Comparison of ENCODE assay signal across 7 mouse cellular contexts in the genomic region with DNA sequence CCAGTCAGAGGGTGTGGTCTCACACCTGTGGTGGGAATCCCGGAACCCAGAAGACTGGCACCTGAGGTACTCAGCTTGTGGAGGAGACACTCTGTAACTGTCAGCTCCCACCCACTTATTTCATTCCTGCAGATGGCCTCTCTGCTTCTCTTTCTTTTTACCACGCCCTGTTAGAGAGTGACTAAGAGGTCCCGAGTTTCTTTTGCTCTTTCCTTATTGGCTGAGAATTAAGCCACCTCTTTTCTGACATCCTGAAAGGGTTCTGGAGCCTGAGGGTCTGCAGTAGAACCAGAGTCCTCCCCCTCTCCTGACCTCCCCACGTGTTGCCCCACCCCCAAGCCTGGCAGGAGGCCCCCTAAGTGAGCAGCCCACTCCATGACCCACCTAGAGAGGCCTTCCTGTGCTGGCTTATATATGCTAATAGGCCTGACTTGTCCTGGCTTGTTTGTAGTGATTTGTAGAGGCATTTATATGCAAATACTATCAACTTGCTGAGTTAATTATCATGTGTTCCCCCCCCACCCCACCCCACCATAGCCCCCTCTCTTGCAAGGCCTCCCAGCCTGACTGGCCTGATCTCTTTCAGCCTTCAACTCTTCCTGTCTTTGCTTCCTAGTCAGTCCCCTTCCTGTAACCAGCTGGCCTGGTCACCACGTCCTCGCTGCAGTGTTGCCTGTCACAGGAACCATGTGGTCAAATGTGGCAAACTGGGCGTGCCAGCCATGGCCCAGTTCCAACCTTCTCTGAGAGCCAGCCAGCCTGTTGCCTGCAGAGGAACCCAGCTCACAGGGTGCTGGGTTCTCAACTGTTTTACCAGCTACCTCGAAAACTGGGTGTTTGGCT.
DNase-seq lines count a peak whose midpoint lies in the region; ATAC-seq and TF ChIP-seq lines count a peak whose summit lies in the region.

No protein-coding gene starts in this region.

- H3K9ac ChIP-seq in ES-Bruce4 (ENCODE audit: low read depth, poor library complexity, severe bottlenecking): peak overlapping the region; percentile 47
- H3K9ac ChIP-seq in forebrain, embryonic 12.5 days: no peak overlapping the region

- H3K27me3 ChIP-seq in ES-Bruce4 (ENCODE audit: control insufficient read depth, insufficient read depth, low read length, poor library complexity, severe bottlenecking) (no peaks in the 10 kb centered on the region), Patski (no peaks in the 10 kb centered on the region)
- H3K27me3 ChIP-seq in forebrain, embryonic 12.5 days: peaks cover 50% of the 10 kb centered on the region

- peak; percentile 51 for ATAC-seq in Patski
- peak; percentile 47 for ATAC-seq in forebrain, embryonic 12.5 days (ENCODE audit: low FRiP score)

- no peak for DNase-seq in Patski (ENCODE audit: low read depth, low spot score)
- peak; percentile 79 for DNase-seq in heart, postnatal 4 days
- DNase-seq in layer of hippocampus, adult 9-10 months (ENCODE audit: low spot score): peak; percentile 38
- peak; percentile 60 to 73 for DNase-seq in spleen, postnatal 4 days (ENCODE audit: low spot score in 2 of 2)

- POLR2A ChIA-PET in Patski (lab: Charles Lee): interaction anchor here (1.8 kb wide), 1 partner anchor 15 kb away, joined by 5 read pairs; no protein-coding TSS in a partner anchor

- H3K27ac ChIP-seq in ES-Bruce4 (ENCODE audit: insufficient read depth, low read length) (peak overlapping the region; percentile 85), macrophage (peak overlapping the region; percentile 97)
- H3K27ac ChIP-seq in forebrain, embryonic 12.5 days: no peak overlapping the region

- WGBS in forebrain, embryonic 12.5 days: 7% methylated on average over 8 of the region's 8 CpGs
- 4% methylated on average over 8 of the region's 8 CpGs for whole genome bisulfite sequencing in macrophage (ENCODE audit: missing documents)

- no peak for TF ChIP-seq POLR2A in ES-Bruce4 (IDR thresholded peaks at IDR 0.05; ENCODE audit: insufficient read depth, low read length)

- in situ Hi-C loops in Patski (cut with MboI; ENCODE audit: low pct_unique_long_range_greater_than_20kb): no loop called here

- H3K4me2 ChIP-seq in forebrain, embryonic 12.5 days: no peak overlapping the region

- peaks cover 83% of the 10 kb centered on the region for H3K79me2 ChIP-seq in macrophage (ENCODE audit: inconsistent target)

- peak; percentile 95 for TF ChIP-seq EP300 in ES-Bruce4 (IDR thresholded peaks at IDR 0.05; ENCODE audit: insufficient read depth, low read depth, low read length)

- H3K4me1 ChIP-seq in ES-Bruce4 (ENCODE audit: control insufficient read depth, insufficient read depth, low read length): peaks cover 19% of the 10 kb centered on the region
- peaks cover 85% of the 10 kb centered on the region for H3K4me1 ChIP-seq in forebrain, embryonic 12.5 days

- H3K36me3 ChIP-seq in ES-Bruce4 (ENCODE audit: control insufficient read depth, insufficient read depth, low read length, poor library complexity, severe bottlenecking) (no peaks in the 10 kb centered on the region), macrophage (ENCODE audit: inconsistent target) (no peaks in the 10 kb centered on the region)
- H3K36me3 ChIP-seq in forebrain, embryonic 12.5 days (replicated peaks): no peaks in the 10 kb centered on the region

- no peaks in the 10 kb centered on the region for H3K9me3 ChIP-seq in ES-Bruce4 (replicated peaks; ENCODE audit: control insufficient read depth, insufficient read depth, low read length, poor library complexity, severe bottlenecking)
- H3K9me3 ChIP-seq in forebrain, embryonic 12.5 days: no peaks in the 10 kb centered on the region

- CTCF ChIA-PET in Patski (lab: Charles Lee): no interaction called here

- H3K4me3 ChIP-seq in ES-Bruce4 (ENCODE audit: low read depth, low read length) (peak overlapping the region; percentile 34), macrophage (ENCODE audit: inconsistent target) (peak overlapping the region; percentile 54)
- H3K4me3 ChIP-seq in forebrain, embryonic 12.5 days (replicated peaks): no peak overlapping the region

- no peak for TF ChIP-seq CTCF in ES-Bruce4 (IDR thresholded peaks at IDR 0.05; ENCODE audit: low read depth, low read length)
- TF ChIP-seq CTCF in Patski (IDR thresholded peaks at IDR 0.05): no peak
